Mouse (Mus musculus): ENCODE measurements at regions not wholly inside any gene's neighbourhood (a gene's known extent, or its start where the extent isn't known, plus 50 kb on each side); places are given as distances from the start of the nearest gene placed in this dataset.

- no peak for TF ChIP-seq EP300 (optimal IDR thresholded peaks at IDR 0.05)
- TF ChIP-seq CTCF (IDR thresholded peaks at IDR 0.05; ENCODE audit: low read depth) = no peak
Measured at GRCm38 (mm10) chr3:42791878-42792277, 1049.5 kb downstream of the D3Ertd751e start.
